Mouse (Mus musculus): Measurements from ENCODE around the gene Fbxl21. TPM values are rescaled to one million over a fixed set of nuclear protein-coding genes. Genes with fewer than 3 reads are reported as not detected.

Fbxl21 gene
- polyA plus RNA-seq, 1 experiment from 2014 or later = 4.6 TPM

- Histone ChIP-seq H3K27ac (ENCODE audit: low read depth, low read length) (no peak overlapping the region), H3K27me3 (replicated peaks; ENCODE audit: control insufficient read depth, insufficient read depth, low read length) (no peaks in the 10 kb centered on the region), H3K9ac (ENCODE audit: low read depth, low read length) (no peak overlapping the region), H3K4me1 (ENCODE audit: control insufficient read depth, insufficient read depth, low read depth, low read length) (peaks cover 8% of the 10 kb centered on the region), H3K4me2 (ENCODE audit: low read length) (no peak overlapping the region), H3K9me3 (ENCODE audit: control insufficient read depth, low read length) (no peaks in the 10 kb centered on the region), H3K36me3 (ENCODE audit: control insufficient read depth, insufficient read depth, low read length) (no peaks in the 10 kb centered on the region), H3K4me3 (ENCODE audit: low read length) (no peak overlapping the region)
- WGBS = 26% methylated on average over 3 of the region's 3 CpGs
- no peak for ATAC-seq
These were observed 60.4 kb downstream of the Fbxl21 start for GRCm38 (mm10) chr13:56582720-56583119.

GRCm38 (mm10) chr13:56586046-56586445 is 63.8 kb downstream of the Fbxl21 start:
- Histone ChIP-seq H3K4me1 (ENCODE audit: control insufficient read depth, insufficient read depth, low read depth, low read length) (peaks cover 8% of the 10 kb centered on the region), H3K27me3 (replicated peaks; ENCODE audit: control insufficient read depth, insufficient read depth, low read length) (no peaks in the 10 kb centered on the region), H3K9ac (ENCODE audit: low read depth, low read length) (no peak overlapping the region), H3K27ac (ENCODE audit: low read depth, low read length) (no peak overlapping the region), H3K4me3 (ENCODE audit: low read length) (no peak overlapping the region), H3K4me2 (ENCODE audit: low read length) (no peak overlapping the region), H3K36me3 (ENCODE audit: control insufficient read depth, insufficient read depth, low read length) (no peaks in the 10 kb centered on the region), H3K9me3 (ENCODE audit: control insufficient read depth, low read length) (no peaks in the 10 kb centered on the region)
- 89% methylated on average over 3 of the region's 3 CpGs for WGBS
- ATAC-seq = no peak

Other genes starting within 250 kb of the Fbxl21 start
- gene Cxcl14, start 225.9 kb upstream of the Fbxl21 start, polyA plus RNA-seq (2015; fragmentation: Nextera tagmentation; extraction: Ambion mirVana) = 7.8 and 10.2 TPM in 2 replicates
- gene Gm3045, start 95.9 kb upstream of the Fbxl21 start, polyA plus RNA-seq (2015; fragmentation: Nextera tagmentation; extraction: Ambion mirVana) = not detected in 2 replicates
- 0.06 TPM in 1 of 2 replicates, not detected in the other for gene Slc25a48, start 84.1 kb upstream of the Fbxl21 start, polyA plus RNA-seq (2015; fragmentation: Nextera tagmentation; extraction: Ambion mirVana)
- gene Il9, start 40.2 kb upstream of the Fbxl21 start, polyA plus RNA-seq (2015; fragmentation: Nextera tagmentation; extraction: Ambion mirVana) = not detected in 2 replicates
- gene Lect2, start 26.0 kb downstream of the Fbxl21 start, polyA plus RNA-seq (2015; fragmentation: Nextera tagmentation; extraction: Ambion mirVana) = not detected in 2 replicates
- 6.3 and 7.9 TPM in 2 replicates for gene Tgfbi, start 87.1 kb downstream of the Fbxl21 start, polyA plus RNA-seq (2015; fragmentation: Nextera tagmentation; extraction: Ambion mirVana)
- gene Smad5, start 180.5 kb downstream of the Fbxl21 start, polyA plus RNA-seq (2015; fragmentation: Nextera tagmentation; extraction: Ambion mirVana) = 17.2 and 21.3 TPM in 2 replicates
- gene Gm45623, start 231.4 kb downstream of the Fbxl21 start, polyA plus RNA-seq (2015; fragmentation: Nextera tagmentation; extraction: Ambion mirVana) = 2.5 and 2.8 TPM in 2 replicates

All from hindbrain, embryonic 16.5 days (tissue).